Mouse (Mus musculus) right cerebral cortex, adult 18-20 months (tissue): Measurements from ENCODE around the gene Upk3a.
"Not testable (repeated sequence)": the region's sequence is repeated elsewhere in the genome, so short reads cannot be mapped to it uniquely, and the experiment has no call there.

Experiments used
- DNase-seq: peaks from one replicate; pipeline ENCODE4 v3.0.0; 2022; ENCODE audit warnings: mixed read lengths

Gene Upk3a

GRCm38 (mm10) chr15:85000984-85001982 is 15.7 kb upstream of the Upk3a start:
- peak; percentile 84 for DNase-seq

- DNase-seq, result no peak
Measured at GRCm38 (mm10) chr15:85009666-85010065, 7.3 kb upstream of the Upk3a start.

- DNase-seq, result no peak
Measured at GRCm38 (mm10) chr15:85011895-85012661, 4.9 kb upstream of the Upk3a start.

GRCm38 (mm10) chr15:85012662-85013054 is 4.3 kb upstream of the Upk3a start:
- DNase-seq, result no peak

- peak; percentile 75 for DNase-seq
Measured at GRCm38 (mm10) chr15:85015771-85016170, 1.2 kb upstream of the Upk3a start.

GRCm38 (mm10) chr15:85022211-85022610 is 5.3 kb downstream of the Upk3a start:
- no peak for DNase-seq

GRCm38 (mm10) chr15:85026197-85026596 is 9.3 kb downstream of the Upk3a start:
- DNase-seq, result no peak

GRCm38 (mm10) chr15:85027740-85028139 is 10.8 kb downstream of the Upk3a start:
- no peak for DNase-seq

GRCm38 (mm10) chr15:85028648-85029047 is 11.7 kb downstream of the Upk3a start, which contains the start of gene Fam118a:
TSS of gene Fam118a (plus strand) at chr15:85028948.
- not testable (repeated sequence) for DNase-seq

GRCm38 (mm10) chr15:85030643-85031042 is 13.7 kb downstream of the Upk3a start:
- DNase-seq, result not testable (repeated sequence)

GRCm38 (mm10) chr15:85031866-85032265 is 14.9 kb downstream of the Upk3a start:
- no peak for DNase-seq

- DNase-seq, result not testable (repeated sequence)
Measured at GRCm38 (mm10) chr15:85033916-85034315, 17.0 kb downstream of the Upk3a start.

- DNase-seq, result peak; percentile 97
Measured at GRCm38 (mm10) chr15:85036566-85037342, 19.8 kb downstream of the Upk3a start.

- no peak for DNase-seq
Measured at GRCm38 (mm10) chr15:85037343-85037690, 20.4 kb downstream of the Upk3a start.

- no peak for DNase-seq
Measured at GRCm38 (mm10) chr15:85041546-85042225, 24.7 kb downstream of the Upk3a start.

GRCm38 (mm10) chr15:85042361-85042954 is 25.5 kb downstream of the Upk3a start:
- peak; percentile 76 for DNase-seq

- no peak for DNase-seq
Measured at GRCm38 (mm10) chr15:85043116-85043515, 26.2 kb downstream of the Upk3a start.

GRCm38 (mm10) chr15:85043761-85044160 is 26.8 kb downstream of the Upk3a start:
- no peak for DNase-seq

- peak; percentile 59 for DNase-seq
Measured at GRCm38 (mm10) chr15:85046230-85046950, 29.4 kb downstream of the Upk3a start.

- DNase-seq, result no peak
Measured at GRCm38 (mm10) chr15:85047865-85048264, 30.9 kb downstream of the Upk3a start.

- DNase-seq, result no peak
Measured at GRCm38 (mm10) chr15:85049758-85050157, 32.8 kb downstream of the Upk3a start.
